Mouse (Mus musculus) lung, adult 2 months (tissue): ENCODE measurements around the gene Il17c.

ENCODE experiments used
- CTCF ChIP-seq: fragments of 200-500 bp; IDR thresholded peaks from 2 replicates; pipeline ENCODE4 v1.5.1; 2011; ENCODE audit warnings: mild to moderate bottlenecking, low read length, control low read depth; ENCODE audit not compliant: insufficient read depth
- POLR2A ChIP-seq: fragments of 200-500 bp; IDR thresholded peaks from 2 replicates; pipeline ENCODE4 v1.6.1; 2011; ENCODE audit warnings: low read depth, mild to moderate bottlenecking, control low read depth, low read length, borderline replicate concordance; ENCODE audit errors: extremely low read depth

DNA sequence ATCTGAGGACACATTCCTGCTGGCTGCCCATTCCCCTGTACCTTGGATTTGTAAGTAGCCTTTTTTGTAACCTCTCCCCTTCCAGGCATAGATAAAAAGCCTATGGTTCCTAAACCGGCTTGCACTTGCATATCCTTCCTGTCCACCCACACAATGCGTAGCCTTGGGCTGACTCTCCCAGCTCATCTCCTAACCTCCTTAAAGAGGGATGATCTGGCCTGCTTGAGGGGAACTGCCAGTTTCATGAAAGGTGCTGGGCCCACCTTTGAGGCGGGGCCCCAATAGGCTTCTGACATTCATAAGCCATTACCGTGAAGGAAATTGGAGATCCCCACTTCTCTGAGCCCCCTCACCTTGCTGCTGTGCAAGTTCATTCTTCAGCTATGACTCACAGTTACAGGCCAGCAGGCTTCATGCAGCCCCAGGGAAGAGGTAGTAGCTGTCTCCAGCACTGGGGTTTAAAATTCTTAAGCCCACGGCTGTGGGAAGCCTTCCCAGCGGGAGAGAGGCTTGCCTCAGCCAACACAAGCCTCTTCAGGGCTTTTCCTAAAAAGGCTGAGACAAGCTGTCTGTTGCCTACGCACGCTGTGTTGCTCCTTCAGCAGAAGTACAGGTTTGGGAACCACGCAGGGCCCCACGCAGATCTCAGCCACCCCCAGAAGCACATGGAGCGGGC lies 39.8 kb downstream of the Il17c start:
- no peak for TF ChIP-seq POLR2A
- no peak for TF ChIP-seq CTCF
